Mouse (Mus musculus) cerebellum, adult 2 months (tissue): ENCODE measurements at regions not wholly inside any gene's neighbourhood (a gene's known extent, or its start where the extent isn't known, plus 50 kb on each side); places are given as distances from the start of the nearest gene placed in this dataset.

Experiments used
- CTCF ChIP-seq: fragments of 200-500 bp; IDR thresholded peaks from 2 replicates; pipeline ENCODE4 v1.5.1; 2011; ENCODE audit warnings: low read depth, mild to moderate bottlenecking, control low read depth, low read length, moderate library complexity, borderline replicate concordance; ENCODE audit not compliant: insufficient read depth
- POLR2A ChIP-seq: fragments of 200-500 bp; IDR thresholded peaks from 2 replicates; pipeline ENCODE4 v1.6.1; 2011; ENCODE audit warnings: low read length, control low read depth, borderline replicate concordance; ENCODE audit not compliant: insufficient read depth

DNA sequence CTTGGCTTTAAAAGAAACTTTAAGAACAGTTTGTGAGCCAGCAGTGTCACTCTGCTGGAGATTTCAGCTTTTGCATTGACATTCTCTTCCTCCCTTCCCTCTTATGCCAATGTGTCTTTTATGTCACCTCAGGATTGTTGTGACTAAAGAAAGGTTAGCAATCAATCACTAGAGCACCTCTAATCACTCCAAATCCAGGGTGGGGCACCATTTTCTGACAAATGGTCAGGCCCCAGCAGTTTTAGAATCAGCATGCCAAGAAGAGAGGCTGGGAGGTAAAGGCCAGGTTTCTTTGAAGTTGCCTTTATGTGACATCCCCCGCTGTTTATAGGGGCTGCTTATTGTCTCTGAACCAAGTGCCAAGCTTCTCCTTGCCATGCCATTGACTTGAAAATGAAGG is 98.4 kb upstream of the 1700020N01Rik start:
- TF ChIP-seq CTCF: no peak
- TF ChIP-seq POLR2A: no peak
